Mouse (Mus musculus): ENCODE results near the gene Smtn. TPM values are rescaled to one million over a fixed set of nuclear protein-coding genes. Genes with fewer than 3 reads are reported as not detected.
A peak's percentile ranks its signal among the peaks of the same experiment; 100 is the strongest.

The Smtn gene
- polyA plus RNA-seq, 2 experiments, result 59.0 to 79.6 TPM

DNA sequence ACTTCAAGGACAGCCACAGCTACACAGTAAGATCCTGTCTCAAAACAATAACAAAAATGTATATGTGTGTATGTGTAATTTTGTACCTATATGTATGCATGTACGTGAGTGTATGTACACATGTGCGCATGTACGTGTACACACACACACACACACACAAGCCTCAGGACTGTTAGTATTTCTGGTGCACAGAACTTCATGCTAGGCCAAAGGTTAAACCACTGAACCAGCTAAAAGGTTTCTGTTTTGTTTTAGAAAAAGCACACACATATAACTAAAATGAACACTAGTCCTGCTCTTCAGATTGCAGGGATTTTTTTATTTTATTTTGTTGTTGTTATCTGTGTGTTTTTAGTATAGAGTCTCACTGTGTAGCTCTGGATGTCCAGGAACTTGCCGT lies 41.5 kb upstream of the Smtn start:
- H3K4me3 ChIP-seq (replicated peaks; ENCODE audit: low read length), result no peak overlapping the region
- WGBS, result 95% methylated on average over 4 of the region's 4 CpGs
- no peaks in the 10 kb centered on the region for H3K36me3 ChIP-seq (ENCODE audit: control insufficient read depth, insufficient read depth, low read length)
- no peaks in the 10 kb centered on the region for H3K27me3 ChIP-seq (ENCODE audit: control insufficient read depth, insufficient read depth, low read length)
- H3K27ac ChIP-seq (replicated peaks; ENCODE audit: low read depth, low read length), result no peak overlapping the region
- no peaks in the 10 kb centered on the region for H3K9me3 ChIP-seq (ENCODE audit: control insufficient read depth, low read length)
- TF ChIP-seq POLR2A (IDR thresholded peaks at IDR 0.05; ENCODE audit: borderline replicate concordance, extremely low read depth, insufficient read depth, insufficient read length), result no peak
- no peak overlapping the region for H3K9ac ChIP-seq (ENCODE audit: low read depth, low read length, severe bottlenecking)
- no peak overlapping the region for H3K4me2 ChIP-seq (replicated peaks; ENCODE audit: low read depth, low read length, severe bottlenecking)
- no peaks in the 10 kb centered on the region for H3K4me1 ChIP-seq (ENCODE audit: control insufficient read depth, insufficient read depth, low read length)
- DNase-seq (ENCODE audit: low spot score), result no peak
- ATAC-seq (ENCODE audit: low FRiP score, low read depth), result no peak

DNA sequence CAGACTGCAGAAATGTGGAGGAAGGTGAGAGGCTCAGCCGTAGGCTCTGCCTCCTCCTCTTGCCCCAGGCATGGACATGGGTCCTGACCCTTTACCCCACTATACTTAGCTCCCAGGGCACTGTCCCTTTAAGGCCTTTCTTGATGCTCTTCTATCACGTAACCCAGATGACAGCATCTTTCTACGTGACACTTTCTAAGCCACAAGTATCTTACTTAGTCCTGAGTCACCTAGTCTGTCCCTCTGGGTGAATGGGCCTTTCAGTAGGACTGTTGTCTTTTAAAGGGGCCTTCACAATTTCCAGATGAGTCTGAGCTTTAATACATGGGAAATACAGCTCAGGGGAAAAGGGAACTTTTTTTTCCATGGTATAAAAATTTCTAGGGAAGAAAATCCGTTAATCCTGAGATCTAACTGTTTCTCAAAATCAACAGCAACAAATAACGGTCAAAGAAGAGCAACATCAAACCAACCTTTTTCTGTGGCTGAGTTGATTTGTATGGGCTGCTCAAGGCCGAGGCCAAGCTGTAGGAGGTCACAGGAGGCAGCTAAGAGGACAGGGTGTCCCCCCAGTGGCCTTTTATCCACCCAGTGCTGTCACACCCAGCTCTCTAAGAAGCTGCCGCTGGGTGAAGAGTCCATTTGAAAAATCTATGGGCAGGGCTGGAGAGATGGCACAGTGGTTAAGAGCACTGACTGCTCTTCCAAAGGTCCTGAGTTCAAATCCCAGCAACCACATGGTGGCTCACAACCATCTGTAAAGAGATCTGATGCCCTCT lies 40.1 kb upstream of the Smtn start:
- Histone ChIP-seq H3K4me1 (ENCODE audit: control insufficient read depth, insufficient read depth, low read length) (peaks cover under 1% of the 10 kb centered on the region; the same call in 1 of the 2 replicates), H3K27me3 (ENCODE audit: control insufficient read depth, insufficient read depth, low read length) (no peaks in the 10 kb centered on the region), H3K27ac (replicated peaks; ENCODE audit: low read depth, low read length) (no peak overlapping the region), H3K4me3 (replicated peaks; ENCODE audit: low read length) (no peak overlapping the region), H3K4me2 (replicated peaks; ENCODE audit: low read depth, low read length, severe bottlenecking) (no peak overlapping the region), H3K36me3 (ENCODE audit: control insufficient read depth, insufficient read depth, low read length) (no peaks in the 10 kb centered on the region), H3K9me3 (ENCODE audit: control insufficient read depth, low read length) (no peaks in the 10 kb centered on the region), H3K9ac (ENCODE audit: low read depth, low read length, severe bottlenecking) (no peak overlapping the region)
- ATAC-seq (ENCODE audit: low FRiP score, low read depth) (no peak), DNase-seq (ENCODE audit: low spot score) (no peak)
- no peak for TF ChIP-seq POLR2A (IDR thresholded peaks at IDR 0.05; ENCODE audit: borderline replicate concordance, extremely low read depth, insufficient read depth, insufficient read length)
- 68% methylated on average over 7 of the region's 7 CpGs for WGBS

DNA sequence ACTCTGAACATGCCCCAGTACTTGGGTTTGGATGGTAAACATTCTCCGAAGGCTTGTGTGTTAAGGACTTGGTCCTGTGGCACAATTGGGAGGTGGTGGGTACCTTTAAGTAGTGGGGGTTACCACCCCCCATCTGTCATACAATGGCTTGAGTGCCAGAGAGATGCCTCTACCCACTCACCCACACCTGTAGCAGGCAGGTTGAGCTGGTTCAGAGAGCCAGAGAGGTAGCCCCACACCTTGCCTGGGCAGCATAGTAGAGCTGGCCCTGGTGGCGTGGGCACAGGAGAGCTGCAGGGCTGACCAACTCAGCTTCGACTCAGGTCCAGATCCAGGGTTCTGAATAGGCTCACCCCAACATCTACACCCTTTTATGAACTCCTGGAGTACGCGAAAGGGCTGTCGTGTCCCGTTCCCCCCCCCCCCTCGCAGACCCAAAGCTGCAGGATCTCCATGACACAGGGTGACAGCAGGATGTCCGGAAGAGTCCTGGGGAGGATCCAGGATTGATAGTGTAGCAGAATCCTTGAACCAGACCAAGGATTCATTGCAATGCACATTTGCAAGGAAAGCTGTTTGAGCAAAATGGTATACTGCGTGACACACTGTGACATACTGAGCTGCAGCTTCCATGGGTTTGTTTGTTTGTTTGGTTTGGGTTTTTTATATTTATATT lies 37.8 kb upstream of the Smtn start:
- TF ChIP-seq POLR2A (IDR thresholded peaks at IDR 0.05; ENCODE audit: borderline replicate concordance, extremely low read depth, insufficient read depth, insufficient read length), result no peak
- DNase-seq (ENCODE audit: low spot score), result no peak
- Histone ChIP-seq H3K4me2 (replicated peaks; ENCODE audit: low read depth, low read length, severe bottlenecking) (no peak overlapping the region), H3K4me1 (ENCODE audit: control insufficient read depth, insufficient read depth, low read length) (peaks cover 7% of the 10 kb centered on the region), H3K9me3 (ENCODE audit: control insufficient read depth, low read length) (no peaks in the 10 kb centered on the region), H3K36me3 (ENCODE audit: control insufficient read depth, insufficient read depth, low read length) (no peaks in the 10 kb centered on the region), H3K27me3 (ENCODE audit: control insufficient read depth, insufficient read depth, low read length) (no peaks in the 10 kb centered on the region), H3K4me3 (replicated peaks; ENCODE audit: low read length) (no peak overlapping the region), H3K27ac (replicated peaks; ENCODE audit: low read depth, low read length) (no peak overlapping the region), H3K9ac (ENCODE audit: low read depth, low read length, severe bottlenecking) (no peak overlapping the region)
- WGBS, result 86% methylated on average over 10 of the region's 10 CpGs
- ATAC-seq (ENCODE audit: low FRiP score, low read depth), result no peak

DNA sequence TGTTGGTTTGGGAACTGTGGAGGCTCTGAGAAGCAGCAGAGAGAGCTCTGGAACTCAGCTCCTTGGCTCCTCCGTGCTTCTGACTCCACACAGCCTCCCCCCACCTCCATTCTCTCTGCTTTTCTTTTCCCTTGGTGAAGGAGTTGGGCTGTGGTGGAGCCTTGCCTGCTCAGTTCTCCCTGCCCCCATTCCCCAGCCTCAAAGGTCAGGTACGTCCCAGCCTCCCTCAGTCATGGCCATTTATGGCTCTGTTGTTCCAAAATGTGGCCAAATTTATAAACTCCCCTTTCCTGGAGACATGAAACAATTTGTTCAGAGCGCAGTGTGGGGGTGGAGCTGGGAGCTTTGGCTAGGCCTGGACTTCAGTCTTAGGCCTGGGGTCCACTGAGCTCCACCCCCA lies 34.8 kb upstream of the Smtn start:
- WGBS, result 40% methylated on average over 3 of the region's 3 CpGs
- H3K4me3 ChIP-seq (replicated peaks; ENCODE audit: low read length), result no peak overlapping the region
- H3K9ac ChIP-seq (ENCODE audit: low read depth, low read length, severe bottlenecking), result no peak overlapping the region
- H3K36me3 ChIP-seq (ENCODE audit: control insufficient read depth, insufficient read depth, low read length), result no peaks in the 10 kb centered on the region
- no peak for ATAC-seq (ENCODE audit: low FRiP score, low read depth)
- no peak overlapping the region for H3K4me2 ChIP-seq (replicated peaks; ENCODE audit: low read depth, low read length, severe bottlenecking)
- H3K27me3 ChIP-seq (ENCODE audit: control insufficient read depth, insufficient read depth, low read length), result no peaks in the 10 kb centered on the region
- TF ChIP-seq POLR2A (IDR thresholded peaks at IDR 0.05; ENCODE audit: borderline replicate concordance, extremely low read depth, insufficient read depth, insufficient read length), result no peak
- peaks cover 12% of the 10 kb centered on the region for H3K4me1 ChIP-seq (ENCODE audit: control insufficient read depth, insufficient read depth, low read length)
- no peak for DNase-seq (ENCODE audit: low spot score)
- H3K9me3 ChIP-seq (ENCODE audit: control insufficient read depth, low read length), result no peaks in the 10 kb centered on the region
- no peak overlapping the region for H3K27ac ChIP-seq (replicated peaks; ENCODE audit: low read depth, low read length)

DNA sequence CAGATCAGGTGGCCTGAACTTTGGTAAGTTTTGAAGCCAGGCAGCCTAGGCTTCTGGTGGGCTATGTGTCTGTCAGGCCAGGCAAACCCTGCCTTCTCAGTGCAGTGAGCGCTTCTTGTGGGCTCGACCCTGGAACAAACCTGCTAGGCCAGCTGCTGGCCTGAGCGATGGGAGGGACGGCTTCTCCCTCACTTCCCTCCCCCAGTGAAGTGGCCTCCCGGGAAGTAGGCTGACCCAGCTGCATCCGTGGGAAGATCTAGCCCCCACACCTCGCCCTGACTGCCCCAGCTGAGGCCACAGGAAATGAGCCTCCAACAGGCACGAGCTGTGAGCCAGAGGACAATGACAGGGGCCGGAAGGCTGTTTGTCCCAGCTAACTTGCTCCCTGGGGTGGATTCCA lies 32.7 kb upstream of the Smtn start:
- TF ChIP-seq POLR2A (IDR thresholded peaks at IDR 0.05; ENCODE audit: borderline replicate concordance, extremely low read depth, insufficient read depth, insufficient read length), result no peak
- Histone ChIP-seq H3K27ac (replicated peaks; ENCODE audit: low read depth, low read length) (peak overlapping the region; percentile 65), H3K4me3 (replicated peaks; ENCODE audit: low read length) (no peak overlapping the region), H3K36me3 (ENCODE audit: control insufficient read depth, insufficient read depth, low read length) (no peaks in the 10 kb centered on the region), H3K4me2 (replicated peaks; ENCODE audit: low read depth, low read length, severe bottlenecking) (no peak overlapping the region), H3K9me3 (ENCODE audit: control insufficient read depth, low read length) (no peaks in the 10 kb centered on the region), H3K4me1 (ENCODE audit: control insufficient read depth, insufficient read depth, low read length) (peaks cover 12% of the 10 kb centered on the region), H3K9ac (ENCODE audit: low read depth, low read length, severe bottlenecking) (no peak overlapping the region; the same call in 1 of the 2 replicates), H3K27me3 (ENCODE audit: control insufficient read depth, insufficient read depth, low read length) (no peaks in the 10 kb centered on the region)
- ATAC-seq (ENCODE audit: low FRiP score, low read depth) (peak; percentile 86), DNase-seq (ENCODE audit: low spot score) (peak; percentile 66)
- WGBS, result 6% methylated on average over 9 of the region's 9 CpGs
